Mouse (Mus musculus): ENCODE results near the gene Gbx2. TPM values are rescaled to one million over a fixed set of nuclear protein-coding genes. Genes with fewer than 3 reads are reported as not detected.

Gene Gbx2
- polyA plus RNA-seq, 1 experiment from 2014 or later, result 0.98 TPM

DNA sequence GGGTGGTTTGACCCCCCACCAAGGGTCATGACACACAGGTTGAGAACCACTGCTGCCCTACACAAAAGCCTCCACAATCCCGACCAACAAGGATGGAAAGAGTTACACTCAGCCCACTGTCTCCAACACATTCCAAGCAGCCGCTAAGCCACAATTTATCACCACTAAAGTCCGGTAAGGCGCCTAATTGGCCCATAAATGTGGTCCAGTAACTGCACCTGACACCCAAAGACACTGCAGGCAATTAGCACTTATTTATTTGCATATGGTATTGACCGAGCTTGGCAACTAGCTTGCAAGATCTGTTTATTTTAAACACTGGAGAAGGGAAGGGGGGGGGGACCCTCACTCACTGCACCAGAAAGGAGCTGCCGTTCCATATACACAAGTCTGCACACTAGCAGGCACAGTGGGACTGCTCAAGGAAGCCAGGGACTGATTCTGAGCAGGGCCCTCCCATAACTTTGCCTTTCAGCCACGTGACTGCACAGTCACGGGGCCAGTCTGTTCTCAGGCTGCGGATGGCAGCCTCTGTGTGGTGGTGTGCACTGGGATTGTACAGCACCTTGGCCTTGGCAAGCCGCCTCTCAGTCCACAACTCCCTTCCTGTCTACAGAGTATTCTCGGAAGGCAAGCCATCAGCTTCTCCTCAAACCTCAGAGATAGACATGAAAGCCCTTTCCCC is 31.1 kb downstream of the Gbx2 start:
- Histone ChIP-seq H3K27ac (no peak overlapping the region), H3K9ac (no peak overlapping the region), H3K9me3 (no peaks in the 10 kb centered on the region), H3K36me3 (no peaks in the 10 kb centered on the region), H3K27me3 (no peaks in the 10 kb centered on the region), H3K4me1 (no peaks in the 10 kb centered on the region), H3K4me3 (no peak overlapping the region), H3K4me2 (no peak overlapping the region)
- ATAC-seq (ENCODE audit: insufficient number of reproducible peaks, insufficient read depth, low FRiP score, low TSS enrichment, low read depth), result no peak
- 78% methylated on average over 11 of the region's 11 CpGs for WGBS

DNA sequence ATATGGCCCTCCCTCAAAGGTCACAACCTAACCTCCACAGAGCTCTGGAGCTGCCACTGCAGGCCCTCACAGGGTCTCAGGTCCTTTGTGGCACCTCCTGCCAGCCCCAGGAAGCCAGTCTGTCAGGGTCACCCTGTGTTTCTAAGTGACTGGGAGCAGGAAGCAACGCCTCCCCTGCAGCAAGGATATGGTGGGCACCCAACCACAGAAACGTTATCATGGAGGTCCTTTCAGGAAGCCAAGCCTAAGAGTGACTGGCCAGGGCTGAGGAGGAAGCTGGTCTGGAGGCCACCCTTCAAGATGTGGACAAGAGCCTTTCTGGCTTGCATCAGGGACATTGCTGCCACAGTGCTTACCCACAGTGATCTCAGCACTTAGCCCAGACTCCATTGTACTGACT is 31.9 kb downstream of the Gbx2 start:
- Histone ChIP-seq H3K9me3 (no peaks in the 10 kb centered on the region), H3K9ac (no peak overlapping the region), H3K4me1 (no peaks in the 10 kb centered on the region), H3K4me3 (no peak overlapping the region), H3K27ac (no peak overlapping the region), H3K27me3 (no peaks in the 10 kb centered on the region), H3K36me3 (no peaks in the 10 kb centered on the region), H3K4me2 (no peak overlapping the region)
- ATAC-seq (ENCODE audit: insufficient number of reproducible peaks, insufficient read depth, low FRiP score, low TSS enrichment, low read depth), result no peak
- WGBS, result 76% methylated on average over 2 of the region's 2 CpGs

DNA sequence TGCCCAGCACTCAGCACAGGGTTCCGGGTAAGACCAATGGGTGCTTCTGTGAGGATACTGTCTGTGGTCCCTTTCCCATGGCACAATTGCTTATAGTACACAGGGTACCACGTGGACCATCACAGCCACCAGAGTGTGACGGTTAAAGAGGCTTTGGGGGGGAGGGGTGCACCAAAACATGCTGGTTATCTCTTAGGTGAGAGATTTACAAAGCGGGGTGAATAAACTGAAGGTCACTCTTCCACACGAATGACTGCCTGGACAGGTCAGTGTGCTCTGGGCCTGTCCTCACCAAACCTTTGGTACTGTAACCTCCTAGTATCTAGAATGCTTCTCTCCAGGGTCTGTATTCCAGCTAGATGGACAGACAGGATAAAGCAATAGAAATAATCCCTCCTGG is 35.2 kb downstream of the Gbx2 start:
- Histone ChIP-seq H3K27me3 (no peaks in the 10 kb centered on the region), H3K27ac (no peak overlapping the region), H3K4me1 (no peaks in the 10 kb centered on the region), H3K4me3 (no peak overlapping the region), H3K4me2 (no peak overlapping the region), H3K36me3 (peaks cover 15% of the 10 kb centered on the region), H3K9ac (no peak overlapping the region), H3K9me3 (no peaks in the 10 kb centered on the region)
- WGBS, result 91% methylated on average over 5 of the region's 5 CpGs
- no peak for ATAC-seq (ENCODE audit: insufficient number of reproducible peaks, insufficient read depth, low FRiP score, low TSS enrichment, low read depth)

DNA sequence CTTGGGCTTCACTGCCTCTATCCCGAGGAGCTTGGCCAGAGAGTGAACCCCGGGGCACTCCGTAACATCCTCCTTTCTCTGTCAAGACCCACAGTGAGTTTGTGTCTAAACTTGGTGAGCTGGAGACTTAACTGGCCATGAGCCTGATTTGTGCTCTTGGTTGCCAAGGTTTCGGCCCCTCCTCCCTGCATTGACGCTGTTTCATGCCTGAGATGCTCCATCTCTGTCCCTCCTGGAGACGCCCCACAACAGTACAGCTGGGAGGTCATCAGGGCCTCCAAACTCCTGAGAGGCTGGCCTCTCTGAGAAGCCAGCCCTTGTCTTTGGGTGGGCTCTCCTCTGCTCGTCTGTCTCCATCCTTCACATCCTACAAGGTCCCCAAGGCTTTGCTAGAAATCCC is 38.7 kb downstream of the Gbx2 start:
- Histone ChIP-seq H3K4me2 (no peak overlapping the region), H3K4me3 (no peak overlapping the region), H3K36me3 (peaks cover 47% of the 10 kb centered on the region), H3K4me1 (no peaks in the 10 kb centered on the region), H3K9me3 (no peaks in the 10 kb centered on the region), H3K27ac (no peak overlapping the region), H3K9ac (no peak overlapping the region), H3K27me3 (no peaks in the 10 kb centered on the region)
- ATAC-seq (ENCODE audit: insufficient number of reproducible peaks, insufficient read depth, low FRiP score, low TSS enrichment, low read depth), result no peak
- 64% methylated on average over 7 of the region's 7 CpGs for WGBS

DNA sequence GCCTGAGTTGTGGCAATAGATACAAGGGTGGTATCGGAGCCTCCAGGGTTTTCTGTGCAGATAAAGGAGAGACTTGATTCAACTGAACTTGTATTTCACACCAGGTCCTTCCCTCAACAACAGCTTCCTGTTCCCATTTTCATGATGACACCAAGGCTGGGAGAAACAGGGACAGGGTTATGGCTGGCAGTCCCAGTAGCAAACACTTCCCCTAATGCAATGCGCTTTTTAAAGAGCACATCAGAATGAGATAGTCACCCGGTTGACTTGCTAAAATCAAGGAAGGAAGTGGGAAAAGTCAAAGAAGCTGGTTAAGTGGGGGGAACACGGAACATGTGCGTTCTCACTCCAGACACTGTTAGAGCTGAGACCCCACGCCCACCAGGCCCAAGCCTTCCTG is 39.6 kb downstream of the Gbx2 start:
- Histone ChIP-seq H3K27me3 (no peaks in the 10 kb centered on the region), H3K4me2 (no peak overlapping the region), H3K9ac (no peak overlapping the region), H3K36me3 (peaks cover 48% of the 10 kb centered on the region), H3K4me3 (no peak overlapping the region), H3K27ac (no peak overlapping the region), H3K4me1 (no peaks in the 10 kb centered on the region), H3K9me3 (no peaks in the 10 kb centered on the region)
- no peak for ATAC-seq (ENCODE audit: insufficient number of reproducible peaks, insufficient read depth, low FRiP score, low TSS enrichment, low read depth)
- 89% methylated on average over 6 of the region's 6 CpGs for WGBS

DNA sequence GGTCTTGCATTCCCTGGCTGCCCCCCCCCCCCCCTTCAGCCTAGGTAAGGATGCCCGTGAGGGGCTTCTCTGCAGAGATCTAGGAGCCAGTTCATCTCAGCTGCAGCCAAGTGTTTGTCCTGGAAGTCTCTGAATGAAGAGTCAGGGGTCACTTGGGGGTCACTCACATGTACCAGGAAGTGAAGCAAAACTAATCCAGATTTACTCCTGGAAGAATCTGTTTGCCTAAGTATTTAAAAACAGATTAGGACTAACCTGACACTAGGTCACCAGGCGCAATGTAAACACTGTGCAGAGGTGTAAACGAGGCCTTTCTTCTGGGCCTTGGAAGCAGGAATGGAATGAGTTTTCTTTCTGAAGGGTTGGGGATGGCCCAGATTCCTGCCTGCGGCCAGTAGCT is 45.3 kb downstream of the Gbx2 start:
- ATAC-seq (ENCODE audit: insufficient number of reproducible peaks, insufficient read depth, low FRiP score, low TSS enrichment, low read depth), result no peak
- H3K4me1 ChIP-seq, result peaks cover 19% of the 10 kb centered on the region

DNA sequence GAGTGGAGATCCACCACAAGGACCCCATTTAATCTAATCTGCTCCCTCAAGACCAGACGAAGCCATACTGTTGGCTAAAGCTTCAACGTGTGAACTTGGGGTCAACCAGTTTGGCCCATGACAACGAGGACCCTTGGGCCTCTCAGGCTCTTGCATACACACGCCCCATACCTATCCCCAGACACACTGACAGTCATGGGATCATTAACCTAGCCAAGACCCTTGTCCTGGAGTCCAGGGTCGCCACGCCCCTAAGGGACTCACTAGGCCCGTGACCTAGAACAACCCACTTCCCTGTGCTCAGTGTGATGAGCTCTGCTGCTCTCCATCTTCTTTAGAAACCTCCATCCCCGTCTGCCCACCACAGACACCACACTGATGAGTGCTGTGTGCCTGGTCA is 46.6 kb downstream of the Gbx2 start:
- H3K9ac ChIP-seq, result no peak overlapping the region
- H3K27me3 ChIP-seq, result no peaks in the 10 kb centered on the region
- H3K27ac ChIP-seq, result no peak overlapping the region
- ATAC-seq (ENCODE audit: insufficient number of reproducible peaks, insufficient read depth, low FRiP score, low TSS enrichment, low read depth), result no peak; the same call in 1 of the 2 replicates
- H3K36me3 ChIP-seq, result peaks cover 29% of the 10 kb centered on the region
- H3K4me1 ChIP-seq, result peaks cover 22% of the 10 kb centered on the region
- 90% methylated on average over 8 of the region's 8 CpGs for WGBS
- no peak overlapping the region for H3K4me3 ChIP-seq
- H3K9me3 ChIP-seq, result no peaks in the 10 kb centered on the region
- no peak overlapping the region for H3K4me2 ChIP-seq

More for the DNA sequence above, 45.3 kb downstream of the Gbx2 start:
- Histone ChIP-seq H3K36me3 (peaks cover 41% of the 10 kb centered on the region), H3K27ac (no peak overlapping the region), H3K4me3 (no peak overlapping the region), H3K4me2 (no peak overlapping the region), H3K27me3 (no peaks in the 10 kb centered on the region), H3K9ac (no peak overlapping the region), H3K9me3 (no peaks in the 10 kb centered on the region)
- WGBS, result 15% methylated on average over 4 of the region's 4 CpGs

DNA sequence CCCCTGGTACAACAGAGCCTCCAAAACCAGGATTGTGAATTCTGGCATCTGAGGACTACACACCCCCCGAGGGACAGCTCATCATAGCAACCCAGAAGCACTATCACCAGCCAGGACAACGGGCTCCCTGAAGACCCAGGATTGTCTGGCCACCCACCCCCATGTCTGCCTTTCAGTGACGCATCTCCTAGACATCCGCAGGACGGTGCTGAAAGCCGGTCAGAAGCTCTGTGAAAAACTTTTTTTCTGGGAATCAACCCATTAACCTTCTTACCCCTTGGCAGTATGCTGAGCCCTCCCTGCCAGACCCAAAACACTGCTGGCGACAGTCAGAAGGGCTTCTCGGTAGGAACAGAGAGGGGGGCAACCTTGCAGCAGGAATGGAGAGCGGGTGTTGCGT is 50.1 kb downstream of the Gbx2 start:
- H3K9me3 ChIP-seq, result no peaks in the 10 kb centered on the region
- no peak overlapping the region for H3K27ac ChIP-seq
- H3K36me3 ChIP-seq, result peaks cover 9% of the 10 kb centered on the region; the same call in 1 of the 2 replicates
- 73% methylated on average over 10 of the region's 10 CpGs for WGBS
- no peak overlapping the region for H3K4me2 ChIP-seq
- H3K9ac ChIP-seq, result no peak overlapping the region
- H3K4me1 ChIP-seq, result peaks cover 32% of the 10 kb centered on the region
- H3K4me3 ChIP-seq, result no peak overlapping the region
- ATAC-seq (ENCODE audit: insufficient number of reproducible peaks, insufficient read depth, low FRiP score, low TSS enrichment, low read depth), result no peak
- no peaks in the 10 kb centered on the region for H3K27me3 ChIP-seq

DNA sequence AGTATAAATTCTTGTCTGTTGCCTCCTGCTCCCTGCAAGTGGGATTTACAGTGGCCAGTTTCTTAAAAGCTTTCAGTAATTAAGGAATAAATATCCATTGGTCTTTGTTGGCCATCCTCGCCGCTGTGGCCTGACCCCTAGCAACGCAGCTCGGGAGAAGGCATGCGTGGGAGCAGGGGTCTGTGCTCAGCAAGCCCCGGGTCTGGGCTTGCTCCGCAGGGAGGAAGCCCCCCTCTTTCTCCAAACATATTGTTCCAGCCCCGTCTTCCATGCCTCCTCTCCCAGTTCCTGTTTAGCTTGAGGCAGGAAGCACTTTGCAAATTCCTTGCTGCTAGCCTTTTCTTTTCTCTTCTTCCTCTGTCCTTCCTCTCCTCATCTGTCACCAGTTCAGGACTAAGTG is 50.8 kb downstream of the Gbx2 start:
- Histone ChIP-seq H3K4me1 (peaks cover 26% of the 10 kb centered on the region), H3K4me3 (no peak overlapping the region), H3K9me3 (no peaks in the 10 kb centered on the region), H3K4me2 (no peak overlapping the region), H3K9ac (no peak overlapping the region), H3K27ac (no peak overlapping the region), H3K27me3 (no peaks in the 10 kb centered on the region), H3K36me3 (peaks cover 9% of the 10 kb centered on the region; the same call in 1 of the 2 replicates)
- ATAC-seq (ENCODE audit: insufficient number of reproducible peaks, insufficient read depth, low FRiP score, low TSS enrichment, low read depth), result no peak
- 39% methylated on average over 8 of the region's 8 CpGs for WGBS

DNA sequence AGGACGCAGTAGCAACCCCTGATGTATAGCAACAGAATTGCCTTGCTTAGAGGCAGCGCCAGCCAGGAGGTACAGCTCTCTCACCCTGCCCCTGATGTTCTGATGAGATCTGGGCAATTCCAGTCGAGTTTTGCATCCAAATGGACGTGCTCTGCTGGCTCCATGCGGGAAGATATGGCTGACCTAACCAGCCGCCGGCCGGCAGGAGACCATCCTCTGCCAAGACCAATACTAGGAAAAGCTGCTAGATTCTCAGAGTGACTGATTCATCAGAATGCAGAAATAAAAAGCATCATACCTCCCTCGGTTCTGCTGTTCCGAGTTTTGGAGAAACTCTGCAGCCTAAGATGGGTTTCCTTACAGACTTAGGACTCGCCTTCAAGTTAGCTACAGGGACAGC is 52.5 kb downstream of the Gbx2 start:
- H3K27me3 ChIP-seq, result no peaks in the 10 kb centered on the region
- H3K27ac ChIP-seq, result no peak overlapping the region
- H3K9ac ChIP-seq, result no peak overlapping the region
- no peak overlapping the region for H3K4me2 ChIP-seq
- 86% methylated on average over 11 of the region's 11 CpGs for WGBS
- no peak for ATAC-seq (ENCODE audit: insufficient number of reproducible peaks, insufficient read depth, low FRiP score, low TSS enrichment, low read depth)
- H3K4me1 ChIP-seq, result peaks cover 15% of the 10 kb centered on the region
- H3K9me3 ChIP-seq, result no peaks in the 10 kb centered on the region
- no peak overlapping the region for H3K4me3 ChIP-seq
- H3K36me3 ChIP-seq, result peaks cover 9% of the 10 kb centered on the region; the same call in 1 of the 2 replicates
